Mouse (Mus musculus): ENCODE data around the gene Gabpb2.

The Gabpb2 gene

GRCm38 (mm10) chr3:95217255-95218134 is at the start of gene Gabpb2:
TSS of gene Gabpb2 (minus strand) at chr3:95217916.
- peak; percentile 98 for DNase-seq (ENCODE audit: extremely low spot score)

GRCm38 (mm10) chr3:95266052-95266451 is 48.3 kb upstream of the Gabpb2 start:
- DNase-seq (ENCODE audit: extremely low spot score), result no peak

- DNase-seq (ENCODE audit: extremely low spot score), result no peak
Observed at GRCm38 (mm10) chr3:95264724-95265123, 47.0 kb upstream of the Gabpb2 start.

- DNase-seq (ENCODE audit: extremely low spot score), result peak; percentile 85
Observed at GRCm38 (mm10) chr3:95263089-95263739, 45.5 kb upstream of the Gabpb2 start.

GRCm38 (mm10) chr3:95261975-95262374 is 44.3 kb upstream of the Gabpb2 start:
- no peak for DNase-seq (ENCODE audit: extremely low spot score)

GRCm38 (mm10) chr3:95256931-95257330 is 39.2 kb upstream of the Gabpb2 start:
- DNase-seq (ENCODE audit: extremely low spot score), result no peak

- DNase-seq (ENCODE audit: extremely low spot score), result no peak
Observed at GRCm38 (mm10) chr3:95250783-95251424, 33.2 kb upstream of the Gabpb2 start, which contains the start of gene Bnipl. TSS of gene Bnipl (minus strand) at chr3:95251193.

GRCm38 (mm10) chr3:95250361-95250760 is 32.6 kb upstream of the Gabpb2 start:
- no peak for DNase-seq (ENCODE audit: extremely low spot score)

- DNase-seq (ENCODE audit: extremely low spot score), result no peak
Observed at GRCm38 (mm10) chr3:95247660-95248336, 30.1 kb upstream of the Gabpb2 start.

GRCm38 (mm10) chr3:95246465-95247231 is 28.9 kb upstream of the Gabpb2 start:
- no peak for DNase-seq (ENCODE audit: extremely low spot score)

GRCm38 (mm10) chr3:95243086-95243485 is 25.4 kb upstream of the Gabpb2 start:
- no peak for DNase-seq (ENCODE audit: extremely low spot score)

- no peak for DNase-seq (ENCODE audit: extremely low spot score)
Observed at GRCm38 (mm10) chr3:95241498-95241897, 23.8 kb upstream of the Gabpb2 start, which contains the start of gene Gm128. TSS of gene Gm128 (minus strand) at chr3:95241598.

- no peak for DNase-seq (ENCODE audit: extremely low spot score)
Observed at GRCm38 (mm10) chr3:95240900-95241299, 23.2 kb upstream of the Gabpb2 start.

GRCm38 (mm10) chr3:95239971-95240370 is 22.3 kb upstream of the Gabpb2 start:
- DNase-seq (ENCODE audit: extremely low spot score), result no peak

GRCm38 (mm10) chr3:95239022-95239421 is 21.3 kb upstream of the Gabpb2 start:
- DNase-seq (ENCODE audit: extremely low spot score), result no peak

GRCm38 (mm10) chr3:95237541-95238099 is 19.9 kb upstream of the Gabpb2 start:
- DNase-seq (ENCODE audit: extremely low spot score), result no peak

GRCm38 (mm10) chr3:95235386-95236301 is 17.9 kb upstream of the Gabpb2 start:
- peak; percentile 37 for DNase-seq (ENCODE audit: extremely low spot score)

- no peak for DNase-seq (ENCODE audit: extremely low spot score)
Observed at GRCm38 (mm10) chr3:95233303-95233980, 15.7 kb upstream of the Gabpb2 start.

- no peak for DNase-seq (ENCODE audit: extremely low spot score)
Observed at GRCm38 (mm10) chr3:95232771-95233170, 15.1 kb upstream of the Gabpb2 start.
